Mouse (Mus musculus) megakaryocyte progenitor cell, adult 5-6 weeks (primary cell): ENCODE measurements around the gene Prkn. TPM values are rescaled to one million over a fixed set of nuclear protein-coding genes. Genes with fewer than 3 reads are reported as not detected.

ENCODE experiments used
- ATAC-seq: replicated peaks from 2 replicates; pipeline ENCODE4 v1.8.0; 2016; ENCODE audit warnings: mild to moderate bottlenecking, moderate TSS enrichment, inconsistent platforms; ENCODE audit not compliant: poor library complexity
- total RNA-seq, 2 experiments: library from RNA; stranded (forward) in 1 of 2; stranded (reverse) in 1 of 2; fragments of 157-497, 149-512 nt in 1 of 2; fragments of 200-1000 nt in 1 of 2; gene quantifications; 2 replicates each; pipeline versions ENCODE4 v1.2.3 to v1.2.4; 2015 to 2017

Prkn gene
- total RNA-seq, 2 experiments from 2014 or later = 0.25 to 0.57 TPM

- peak; percentile 77 for ATAC-seq
Observed at GRCm38 (mm10) chr17:10982136-10982535, 142.0 kb downstream of the Prkn start.

GRCm38 (mm10) chr17:10987040-10987439 lies 146.9 kb downstream of the Prkn start:
- ATAC-seq = no peak

DNA sequence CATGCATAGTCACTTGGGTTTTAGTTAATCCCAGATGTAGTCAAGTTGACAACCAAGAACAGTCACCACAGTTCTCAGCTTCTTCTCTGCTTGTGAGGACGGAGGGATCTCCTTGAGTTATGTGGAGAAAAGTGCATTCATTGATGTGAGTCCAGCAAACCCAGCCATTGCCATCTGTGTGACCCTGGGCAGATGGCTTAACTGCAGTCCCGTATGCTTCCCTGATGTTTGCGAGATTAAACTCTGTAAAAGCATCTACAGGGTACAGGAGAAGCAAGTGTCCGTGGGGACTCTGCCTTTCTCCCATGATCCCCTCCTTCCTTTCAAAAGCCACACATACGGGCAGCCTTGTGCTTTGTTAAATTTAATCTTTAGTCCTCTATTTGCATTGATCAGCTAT lies 157.1 kb downstream of the Prkn start:
- ATAC-seq = no peak

DNA sequence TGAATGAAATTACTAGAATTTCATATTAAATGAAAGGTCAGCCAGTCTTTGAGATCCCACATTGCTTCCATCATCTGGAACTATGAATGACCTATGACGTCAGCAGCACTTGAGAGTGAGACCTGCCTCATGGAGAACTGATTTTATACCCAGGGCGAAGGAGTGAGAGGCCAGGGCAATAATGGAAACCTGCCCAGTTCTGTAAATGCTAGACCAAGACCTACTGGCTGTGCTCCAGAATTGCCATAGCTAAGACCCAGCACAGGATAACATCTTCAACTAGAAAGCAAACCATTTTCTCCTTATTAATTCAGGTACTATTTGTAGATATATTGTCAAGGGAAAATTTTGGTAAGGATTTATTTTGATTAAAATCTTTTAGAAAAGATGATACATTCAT lies 183.2 kb downstream of the Prkn start:
- no peak for ATAC-seq

DNA sequence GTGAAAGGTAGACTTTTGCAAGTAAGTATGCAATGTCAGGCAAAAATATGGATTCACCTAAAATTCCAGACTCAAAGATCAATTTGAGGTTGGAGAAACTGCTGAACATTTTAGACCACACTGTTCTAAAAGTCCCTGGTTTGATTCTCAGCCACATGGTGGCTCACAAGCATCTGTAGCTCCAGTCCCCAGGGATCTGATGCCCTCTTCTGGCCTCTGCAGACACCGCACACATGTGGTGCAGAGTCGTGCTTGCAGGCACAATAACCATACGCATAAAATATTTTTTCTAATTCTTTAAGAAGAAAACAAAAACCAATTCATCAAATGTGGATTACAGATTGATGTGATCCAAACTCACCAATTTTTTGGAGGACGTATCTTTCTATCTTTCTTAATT lies 189.2 kb downstream of the Prkn start:
- ATAC-seq = peak; percentile 48; the same call in 1 of the 2 replicates

GRCm38 (mm10) chr17:11030936-11031335 lies 190.8 kb downstream of the Prkn start:
- no peak for ATAC-seq

GRCm38 (mm10) chr17:11032366-11032765 lies 192.2 kb downstream of the Prkn start:
- no peak for ATAC-seq

DNA sequence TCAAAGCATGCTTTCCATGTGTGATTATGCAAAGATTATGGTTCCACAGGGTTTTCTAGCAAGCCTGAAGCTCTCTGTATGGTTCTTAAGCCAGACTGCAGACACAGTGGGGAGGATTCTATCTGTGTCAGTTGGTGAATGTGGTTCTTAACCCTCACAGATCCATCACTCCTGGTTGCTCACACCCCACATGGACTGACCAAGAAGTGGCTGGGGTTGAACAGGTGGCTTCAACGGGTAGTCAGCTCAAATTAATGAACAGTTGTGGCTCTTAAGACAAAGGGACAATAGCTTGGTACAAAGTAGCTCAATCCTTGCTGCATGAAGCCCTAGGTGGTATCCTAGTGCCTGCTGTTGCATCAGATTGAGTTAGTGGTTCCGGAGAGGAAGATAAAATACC lies 193.4 kb downstream of the Prkn start:
- ATAC-seq = no peak

DNA sequence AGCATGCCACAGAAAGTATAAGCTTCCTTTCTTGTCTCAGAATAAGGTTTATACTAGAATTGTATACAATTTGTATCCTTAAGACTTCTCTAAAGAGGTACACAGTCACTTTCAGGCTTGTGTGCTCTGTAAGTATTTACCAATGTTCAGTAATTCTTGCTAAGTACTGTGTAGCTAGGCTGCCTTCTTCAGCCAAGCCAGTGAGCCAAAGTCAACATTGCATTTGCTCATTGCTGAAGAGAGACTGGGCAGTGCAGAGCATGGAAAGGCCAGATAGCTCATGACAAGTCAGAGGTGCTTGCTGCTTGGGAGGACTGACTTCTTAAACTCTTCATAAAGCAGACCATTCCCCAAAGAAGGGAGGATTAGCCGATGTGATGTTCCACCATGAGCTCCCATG lies 198.1 kb downstream of the Prkn start:
- no peak for ATAC-seq

GRCm38 (mm10) chr17:11058986-11059385 lies 218.8 kb downstream of the Prkn start:
- no peak for ATAC-seq

DNA sequence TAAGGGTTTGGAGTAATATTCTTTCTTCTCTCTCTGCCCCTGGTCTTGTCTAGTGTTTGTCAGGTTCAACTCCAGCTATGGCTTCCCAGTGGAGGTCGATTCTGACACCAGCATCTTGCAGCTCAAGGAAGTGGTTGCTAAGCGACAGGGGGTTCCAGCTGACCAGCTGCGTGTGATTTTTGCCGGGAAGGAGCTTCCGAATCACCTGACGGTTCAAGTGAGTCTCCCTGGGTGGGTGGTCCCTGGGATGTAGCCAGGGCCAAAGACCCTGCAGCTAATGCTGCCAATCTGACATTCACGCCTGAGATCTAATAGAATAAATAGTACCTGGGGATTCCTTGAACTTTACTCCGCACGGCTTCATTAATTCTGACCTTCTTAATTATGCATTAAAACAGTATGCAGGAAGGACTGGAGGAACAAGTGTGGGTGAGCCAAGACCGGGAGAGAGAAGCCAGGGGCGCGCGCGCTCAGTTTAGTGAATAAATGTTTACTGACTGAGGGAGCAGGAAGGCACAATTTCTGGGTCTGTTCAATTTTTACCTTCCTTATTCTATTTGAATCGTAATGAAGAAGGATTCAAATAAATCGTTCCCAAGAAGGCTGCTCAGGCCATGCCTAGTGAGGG lies 227.0 kb downstream of the Prkn start:
- ATAC-seq = no peak

- peak; percentile 76 for ATAC-seq
Observed at GRCm38 (mm10) chr17:11067704-11068475, 227.7 kb downstream of the Prkn start.

DNA sequence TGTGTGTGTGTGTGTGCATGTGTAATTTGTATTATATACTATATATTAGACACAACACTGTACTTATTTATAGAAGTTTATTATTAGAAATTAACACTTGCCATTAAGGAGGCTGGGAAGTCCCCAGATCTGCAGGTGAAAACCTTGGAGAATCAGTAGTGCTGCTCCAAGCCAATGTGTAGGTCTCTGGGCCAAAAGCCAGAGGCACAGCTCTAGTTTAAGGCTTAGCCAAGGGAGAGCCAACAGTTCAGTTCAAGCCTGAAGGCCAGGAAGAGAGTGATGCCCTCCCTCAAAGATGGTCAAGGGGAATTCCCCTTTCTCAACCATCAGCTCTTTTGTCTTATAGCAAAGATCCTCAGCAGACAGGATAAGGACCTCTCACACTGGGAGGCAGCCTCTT lies 230.8 kb downstream of the Prkn start:
- ATAC-seq = no peak

DNA sequence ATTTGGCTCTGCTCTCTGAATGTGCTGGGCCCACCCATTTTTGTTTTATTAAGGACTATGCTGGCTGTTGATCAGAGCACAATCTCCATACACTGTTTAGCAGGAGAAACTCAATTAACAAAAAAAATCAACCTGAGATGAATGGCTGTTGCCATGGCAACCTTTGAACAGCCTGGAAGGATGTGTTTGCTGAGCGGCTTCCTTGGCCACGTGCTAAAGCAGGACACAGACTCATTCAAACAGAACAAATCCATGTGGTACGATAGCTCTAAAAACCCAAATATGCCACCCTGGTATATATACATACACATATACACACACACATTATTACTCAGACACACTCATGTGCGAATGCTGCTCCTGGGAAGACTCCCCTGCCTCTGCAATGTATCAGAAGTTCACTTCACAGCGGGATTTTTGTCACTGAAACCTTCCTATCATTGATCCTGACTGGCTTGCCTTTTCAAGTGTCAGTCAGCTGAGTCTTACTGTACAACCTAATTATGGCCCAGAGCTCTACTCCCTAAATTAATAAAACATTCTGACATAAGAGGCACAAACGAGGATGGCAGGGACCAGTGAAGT lies 236.2 kb downstream of the Prkn start:
- no peak for ATAC-seq

DNA sequence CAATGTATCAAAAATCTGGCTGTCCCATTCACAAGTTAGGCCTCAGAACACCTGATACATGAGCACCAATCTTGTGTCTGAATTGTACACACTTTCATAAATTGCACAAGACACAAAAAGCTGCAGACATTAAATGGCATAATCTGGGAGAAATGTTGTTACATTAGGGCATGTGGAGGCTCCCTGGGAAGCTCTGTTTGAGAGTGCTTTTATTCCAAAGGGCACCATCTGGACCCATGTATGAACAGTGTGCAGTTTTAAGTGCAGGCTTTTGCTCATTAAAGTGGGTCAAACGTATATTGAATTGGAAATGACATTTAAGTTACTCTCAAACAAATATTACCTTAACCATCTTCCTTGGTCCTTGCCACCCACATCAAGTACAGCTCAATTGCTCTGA lies 246.3 kb downstream of the Prkn start:
- no peak for ATAC-seq

DNA sequence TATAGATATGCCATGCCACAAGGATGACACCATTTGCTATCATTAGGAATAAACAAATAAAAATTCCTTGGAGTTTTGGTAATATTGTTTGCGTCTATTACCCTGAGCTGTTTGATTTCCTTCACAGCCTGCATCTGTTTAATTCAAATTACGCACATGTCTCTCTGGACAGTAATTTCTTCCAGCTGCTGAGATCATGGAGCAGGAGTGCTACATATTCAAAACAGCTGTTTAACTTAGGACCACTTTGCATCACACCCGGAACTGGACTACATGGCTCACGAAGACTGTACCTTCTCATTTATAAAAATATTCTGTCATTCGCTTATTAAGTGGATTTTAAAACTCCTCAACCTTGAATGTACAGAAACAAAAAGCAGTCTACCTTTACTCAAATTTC lies 246.9 kb downstream of the Prkn start:
- ATAC-seq = no peak

- ATAC-seq = no peak
Observed at GRCm38 (mm10) chr17:11087823-11088222, 247.6 kb downstream of the Prkn start.

- ATAC-seq = no peak
Observed at GRCm38 (mm10) chr17:11089361-11089760, 249.2 kb downstream of the Prkn start.

- ATAC-seq = no peak
Observed at GRCm38 (mm10) chr17:11092900-11093299, 252.7 kb downstream of the Prkn start.

DNA sequence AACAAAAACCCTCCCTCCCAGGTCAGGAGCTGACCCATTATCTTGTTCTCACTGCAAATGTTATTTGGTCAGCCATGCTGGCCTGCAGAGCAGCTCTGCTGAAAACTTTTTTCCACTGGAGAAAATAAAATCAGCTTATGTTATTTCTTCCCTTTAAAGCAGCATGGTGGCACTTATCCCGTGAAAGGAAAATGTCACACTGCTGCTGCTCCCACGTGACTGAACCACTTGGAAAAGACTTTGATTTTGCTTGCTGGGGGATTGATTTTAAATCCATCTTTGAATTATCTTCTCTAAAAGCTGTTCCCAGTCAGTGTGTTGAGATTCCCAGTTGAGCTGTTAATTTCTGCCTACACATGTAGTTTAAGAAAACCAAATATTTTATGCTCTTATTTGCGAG lies 253.1 kb downstream of the Prkn start:
- ATAC-seq = no peak

- peak; percentile 60 for ATAC-seq
Observed at GRCm38 (mm10) chr17:11107007-11107406, 266.8 kb downstream of the Prkn start.

GRCm38 (mm10) chr17:11107916-11108315 lies 267.7 kb downstream of the Prkn start:
- ATAC-seq = peak; percentile 78
